Mouse (Mus musculus) embryonic facial prominence, embryonic 13.5 days (tissue): Measurements from ENCODE around the gene Gid4. TPM values are rescaled to one million over a fixed set of nuclear protein-coding genes. Genes with fewer than 3 reads are reported as not detected.
"Not testable (repeated sequence)": the region's sequence is repeated elsewhere in the genome, so short reads cannot be mapped to it uniquely, and the experiment has no call there.

Experiments
- ATAC-seq: fragments of 200-750 bp; cut with Nextera tagmentation; 2 replicates; pipeline ENCODE4 v1.8.0; 2017; ENCODE audit warnings: low read depth; ENCODE audit not compliant: insufficient number of reproducible peaks, insufficient read depth, low FRiP score, low TSS enrichment
- H3K27ac ChIP-seq: fragments of 300-500 bp; sonication (generic); 2 replicates; pipeline ENCODE4 v1.5.1; 2015; ENCODE audit warnings: moderate library complexity, mild to moderate bottlenecking, inconsistent platforms
- H3K27me3 ChIP-seq: fragments of 300-500 bp; sonication (generic); 2 replicates; pipeline ENCODE4 v1.6.1; 2015; ENCODE audit warnings: mild to moderate bottlenecking, inconsistent platforms
- H3K36me3 ChIP-seq: fragments of 300-500 bp; sonication (generic); 2 replicates; pipeline ENCODE4 v1.6.1; 2015; ENCODE audit warnings: mild to moderate bottlenecking, inconsistent platforms
- H3K4me1 ChIP-seq: fragments of 300-500 bp; sonication (generic); 2 replicates; pipeline ENCODE4 v1.6.1; 2015; ENCODE audit warnings: inconsistent platforms
- H3K4me2 ChIP-seq: fragments of 300-500 bp; sonication (generic); 2 replicates; pipeline ENCODE4 v1.6.1; 2015; ENCODE audit warnings: moderate library complexity, mild to moderate bottlenecking, inconsistent platforms
- H3K4me3 ChIP-seq: fragments of 300-500 bp; sonication (generic); 2 replicates; pipeline ENCODE4 v1.5.1; 2015; ENCODE audit warnings: mild to moderate bottlenecking, inconsistent platforms
- H3K9ac ChIP-seq: fragments of 300-500 bp; sonication (generic); 2 replicates; pipeline ENCODE4 v1.6.1; 2015; ENCODE audit warnings: mild to moderate bottlenecking, inconsistent platforms
- H3K9me3 ChIP-seq: fragments of 300-500 bp; sonication (generic); 2 replicates; pipeline ENCODE4 v1.6.1; 2016; ENCODE audit warnings: inconsistent platforms
- WGBS: fragments of 180-500 bp; shearing (Covaris S2); methylation state at CpG from one replicate; pipeline ENCODE4 v1.1.7; 2015; ENCODE audit warnings: mixed read lengths; 5-methylcytosine and 5-hydroxymethylcytosine counted together
- polyA plus RNA-seq: library from polyadenylated mRNA; unstranded; fragments of >200 nt; fragmentation: Nextera tagmentation; extraction: Ambion mirVana; gene quantifications from 2 replicates; pipeline ENCODE4 v1.2.1, GENCODE M21; 2015

Gene Gid4
- polyA plus RNA-seq, 1 experiment from 2014 or later, result 25.3 TPM

- Histone ChIP-seq H3K36me3 (peaks cover 74% of the 10 kb centered on the region), H3K9me3 (no peaks in the 10 kb centered on the region), H3K4me1 (no peaks in the 10 kb centered on the region), H3K27ac (no peak overlapping the region), H3K4me2 (no peak overlapping the region), H3K4me3 (no peak overlapping the region), H3K27me3 (no peaks in the 10 kb centered on the region), H3K9ac (no peak overlapping the region)
- 97% methylated on average over 1 of the region's 1 CpGs for WGBS
- no peak for ATAC-seq
Observed at GRCm38 (mm10) chr11:60435133-60435532, 18.2 kb downstream of the Gid4 start.

GRCm38 (mm10) chr11:60436618-60437017, 19.7 kb downstream of the Gid4 start:
- H3K36me3 ChIP-seq, result peaks cover 71% of the 10 kb centered on the region
- no peak overlapping the region for H3K9ac ChIP-seq
- no peaks in the 10 kb centered on the region for H3K27me3 ChIP-seq
- no peak overlapping the region for H3K27ac ChIP-seq
- H3K4me2 ChIP-seq, result no peak overlapping the region
- ATAC-seq, result no peak
- WGBS, result 88% methylated on average over 3 of the region's 3 CpGs
- no peak overlapping the region for H3K4me3 ChIP-seq
- H3K9me3 ChIP-seq, result no peaks in the 10 kb centered on the region
- no peaks in the 10 kb centered on the region for H3K4me1 ChIP-seq

- H3K9ac ChIP-seq, H3K4me2 ChIP-seq, H3K9me3 ChIP-seq, H3K27ac ChIP-seq, ATAC-seq, H3K27me3 ChIP-seq, H3K4me3 ChIP-seq, H3K4me1 ChIP-seq: not testable (repeated sequence)
- 33% methylated on average over 1 of the region's 1 CpGs for WGBS
- H3K36me3 ChIP-seq, result peaks cover 74% of the 10 kb centered on the region
Observed at GRCm38 (mm10) chr11:60439621-60440020, 22.7 kb downstream of the Gid4 start.

- Histone ChIP-seq H3K4me2 (no peak overlapping the region), H3K4me1 (no peaks in the 10 kb centered on the region), H3K27ac (no peak overlapping the region), H3K4me3 (no peak overlapping the region), H3K36me3 (peaks cover 70% of the 10 kb centered on the region), H3K9me3 (no peaks in the 10 kb centered on the region), H3K27me3 (no peaks in the 10 kb centered on the region), H3K9ac (no peak overlapping the region)
- no peak for ATAC-seq
- 52% methylated on average over 7 of the region's 7 CpGs for WGBS
Observed at GRCm38 (mm10) chr11:60440176-60440575, 23.2 kb downstream of the Gid4 start.

GRCm38 (mm10) chr11:60442896-60443295, 26.0 kb downstream of the Gid4 start:
- H3K9ac ChIP-seq, result no peak overlapping the region
- no peaks in the 10 kb centered on the region for H3K27me3 ChIP-seq
- no peak overlapping the region for H3K27ac ChIP-seq
- ATAC-seq, result no peak
- H3K9me3 ChIP-seq, result no peaks in the 10 kb centered on the region
- H3K4me1 ChIP-seq, result peaks cover 4% of the 10 kb centered on the region; the same call in 1 of the 2 replicates
- H3K36me3 ChIP-seq, result peaks cover 48% of the 10 kb centered on the region
- H3K4me3 ChIP-seq, result no peak overlapping the region
- no peak overlapping the region for H3K4me2 ChIP-seq
- WGBS, result 87% methylated on average over 6 of the region's 6 CpGs

GRCm38 (mm10) chr11:60444007-60444406, 27.1 kb downstream of the Gid4 start:
- H3K4me3 ChIP-seq, result no peak overlapping the region
- 81% methylated on average over 4 of the region's 4 CpGs for WGBS
- H3K4me2 ChIP-seq, result no peak overlapping the region
- no peak for ATAC-seq
- H3K4me1 ChIP-seq, result peaks cover 4% of the 10 kb centered on the region; the same call in 1 of the 2 replicates
- no peak overlapping the region for H3K27ac ChIP-seq
- no peak overlapping the region for H3K9ac ChIP-seq
- H3K36me3 ChIP-seq, result peaks cover 38% of the 10 kb centered on the region
- no peaks in the 10 kb centered on the region for H3K27me3 ChIP-seq
- H3K9me3 ChIP-seq, result no peaks in the 10 kb centered on the region

GRCm38 (mm10) chr11:60454080-60454744, 37.3 kb downstream of the Gid4 start, which contains the start of gene Drg2:
Gene Drg2, plus strand, starts transcription at chr11:60454591.
- H3K9ac ChIP-seq, result peak within 1 kb of the TSS; percentile 89
- 4% methylated on average over 27 of the region's 27 CpGs for WGBS
- peak; percentile 79 for ATAC-seq
- peaks cover 34% of the 10 kb centered on the region for H3K36me3 ChIP-seq
- H3K27ac ChIP-seq, result peak within 1 kb of the TSS; percentile 53
- peaks cover 14% of the 10 kb centered on the region for H3K4me1 ChIP-seq
- no peaks in the 10 kb centered on the region for H3K9me3 ChIP-seq
- H3K4me2 ChIP-seq, result peak within 1 kb of the TSS; percentile 91
- no peaks in the 10 kb centered on the region for H3K27me3 ChIP-seq
- H3K4me3 ChIP-seq, result peak within 1 kb of the TSS; percentile 81

- Histone ChIP-seq H3K27ac (peak overlapping the region; percentile 53), H3K9me3 (no peaks in the 10 kb centered on the region), H3K9ac (peak overlapping the region; percentile 89), H3K4me2 (peak overlapping the region; percentile 91), H3K4me3 (peak overlapping the region; percentile 81), H3K27me3 (no peaks in the 10 kb centered on the region), H3K4me1 (peaks cover 14% of the 10 kb centered on the region), H3K36me3 (peaks cover 39% of the 10 kb centered on the region)
- no peak for ATAC-seq
- WGBS, result under 1% methylated on average over 17 of the region's 17 CpGs
Observed at GRCm38 (mm10) chr11:60454745-60455087, 37.8 kb downstream of the Gid4 start.

- Histone ChIP-seq H3K27ac (no peak overlapping the region), H3K9ac (no peak overlapping the region), H3K4me3 (no peak overlapping the region), H3K27me3 (no peaks in the 10 kb centered on the region), H3K4me1 (peaks cover 14% of the 10 kb centered on the region), H3K4me2 (no peak overlapping the region), H3K36me3 (peaks cover 71% of the 10 kb centered on the region), H3K9me3 (no peaks in the 10 kb centered on the region)
- WGBS, result 81% methylated on average over 1 of the region's 1 CpGs
- ATAC-seq, result no peak
Observed at GRCm38 (mm10) chr11:60457973-60458372, 41.0 kb downstream of the Gid4 start.

- Histone ChIP-seq H3K27me3 (no peaks in the 10 kb centered on the region), H3K36me3 (peaks cover 95% of the 10 kb centered on the region), H3K9ac (no peak overlapping the region), H3K4me3 (no peak overlapping the region), H3K4me2 (no peak overlapping the region), H3K27ac (no peak overlapping the region), H3K9me3 (no peaks in the 10 kb centered on the region), H3K4me1 (no peaks in the 10 kb centered on the region)
- no peak for ATAC-seq
- WGBS, result 98% methylated on average over 2 of the region's 2 CpGs
Observed at GRCm38 (mm10) chr11:60465943-60466380, 49.0 kb downstream of the Gid4 start.

GRCm38 (mm10) chr11:60469039-60469438, 52.1 kb downstream of the Gid4 start, which contains the start of gene Myo15:
Gene Myo15, plus strand, starts transcription at chr11:60469339.
- Histone ChIP-seq H3K9me3 (no peaks in the 10 kb centered on the region), H3K27ac (no peak within 1 kb of the TSS), H3K4me3 (no peak within 1 kb of the TSS), H3K4me2 (no peak within 1 kb of the TSS), H3K4me1 (no peaks in the 10 kb centered on the region), H3K9ac (no peak within 1 kb of the TSS), H3K36me3 (peaks cover 65% of the 10 kb centered on the region), H3K27me3 (no peaks in the 10 kb centered on the region)
- ATAC-seq, result no peak
- 94% methylated on average over 3 of the region's 3 CpGs for WGBS

GRCm38 (mm10) chr11:60470743-60471142, 53.8 kb downstream of the Gid4 start:
- ATAC-seq, result no peak
- Histone ChIP-seq H3K4me2 (no peak overlapping the region), H3K4me3 (no peak overlapping the region), H3K27me3 (no peaks in the 10 kb centered on the region), H3K36me3 (peaks cover 47% of the 10 kb centered on the region), H3K27ac (no peak overlapping the region), H3K4me1 (no peaks in the 10 kb centered on the region), H3K9ac (no peak overlapping the region), H3K9me3 (no peaks in the 10 kb centered on the region)
- 86% methylated on average over 9 of the region's 9 CpGs for WGBS
